ENCODE assay signal across 8 mouse cellular contexts in genomic region chr9:44454132-44454890, GRCm38 (mm10). TPM values are rescaled to one million over a fixed set of nuclear protein-coding genes. Genes with fewer than 3 reads are reported as not detected.
DNase-seq lines count a peak whose midpoint lies in the region; ATAC-seq lines count a peak whose summit lies in the region.

No protein-coding gene starts in this region.

- peaks cover 47% of the 10 kb centered on the region for H3K27me3 ChIP-seq in embryonic facial prominence, embryonic 10.5 days (replicated peaks; ENCODE audit: low read depth, poor library complexity, severe bottlenecking)
- peaks cover 60% of the 10 kb centered on the region for H3K27me3 ChIP-seq in limb, embryonic 10.5 days (ENCODE audit: low read depth, poor library complexity, severe bottlenecking)
- peaks cover 19% of the 10 kb centered on the region for H3K27me3 ChIP-seq in midbrain, embryonic 12.5 days

- no peak overlapping the region for H3K4me3 ChIP-seq in embryonic facial prominence, embryonic 10.5 days
- H3K4me3 ChIP-seq in limb, embryonic 10.5 days, result 0 out of 2 replicates have a peak overlapping the region, but pooled peaks have one; percentile 1
- H3K4me3 ChIP-seq in midbrain, embryonic 12.5 days, result no peak overlapping the region

- no peaks in the 10 kb centered on the region for H3K36me3 ChIP-seq in embryonic facial prominence, embryonic 10.5 days (replicated peaks)
- H3K36me3 ChIP-seq in limb, embryonic 10.5 days, result no peaks in the 10 kb centered on the region
- no peaks in the 10 kb centered on the region for H3K36me3 ChIP-seq in midbrain, embryonic 12.5 days

- peak overlapping the region; percentile 32 for H3K27ac ChIP-seq in embryonic facial prominence, embryonic 10.5 days (replicated peaks)
- no peak overlapping the region; the same call in 1 of the 2 replicates for H3K27ac ChIP-seq in limb, embryonic 10.5 days
- H3K27ac ChIP-seq in midbrain, embryonic 12.5 days (replicated peaks), result no peak overlapping the region

- H3K4me1 ChIP-seq in embryonic facial prominence, embryonic 10.5 days, result peaks cover 38% of the 10 kb centered on the region
- H3K4me1 ChIP-seq in limb, embryonic 10.5 days, result peaks cover 20% of the 10 kb centered on the region
- peaks cover 33% of the 10 kb centered on the region for H3K4me1 ChIP-seq in midbrain, embryonic 12.5 days

- WGBS in embryonic facial prominence, embryonic 10.5 days, result 4% methylated on average over 14 of the region's 14 CpGs
- 10% methylated on average over 14 of the region's 14 CpGs for WGBS in limb, embryonic 10.5 days
- WGBS in midbrain, embryonic 12.5 days, result 8% methylated on average over 14 of the region's 14 CpGs

- ATAC-seq in midbrain, embryonic 12.5 days (ENCODE audit: low FRiP score, low read depth), result peak; percentile 56; the same call in 1 of the 2 replicates
- no peak for ATAC-seq in activated CD4-positive, CD25-positive, alpha-beta regulatory T cell, adult 4 months

- H3K9me3 ChIP-seq in embryonic facial prominence, embryonic 10.5 days, result no peaks in the 10 kb centered on the region
- H3K9me3 ChIP-seq in limb, embryonic 10.5 days (replicated peaks), result no peaks in the 10 kb centered on the region
- H3K9me3 ChIP-seq in midbrain, embryonic 12.5 days, result no peaks in the 10 kb centered on the region

- 0 out of 2 replicates have a peak overlapping the region, but pooled peaks have one; percentile 2 for H3K4me2 ChIP-seq in midbrain, embryonic 12.5 days (replicated peaks)

- no peak overlapping the region; the same call in 1 of the 2 replicates for H3K9ac ChIP-seq in midbrain, embryonic 12.5 days (replicated peaks)

- DNase-seq in adrenal gland, postnatal 14 days, result peak; percentile 90
- peak; percentile 86 for DNase-seq in embryonic facial prominence, embryonic 10.5 days (ENCODE audit: low spot score)
- DNase-seq in heart, adult 18-20 months, result peak; percentile 79 to 94
- DNase-seq in kidney, adult 11 months, result peak; percentile 63
- peak; percentile 93 for DNase-seq in limb, embryonic 10.5 days (ENCODE audit: low spot score)
- DNase-seq in skeletal muscle tissue, adult 2 months (ENCODE audit: low read depth, low spot score), result peak; percentile 76

RNA-seq across cellular contexts. Expression of gene Upk2, which starts 0.5 kb away (rescaled TPM):
- total RNA-seq in adrenal gland, postnatal 14 days (2021), result not detected in 2 replicates
- polyA plus RNA-seq in embryonic facial prominence, embryonic 10.5 days (2016; fragmentation: Nextera tagmentation; extraction: Ambion mirVana), result 0.41 and 0.59 TPM in 2 replicates
- total RNA-seq in heart, adult 18-20 months (2021), result not detected
- polyA plus RNA-seq in limb, embryonic 10.5 days (2016; fragmentation: Nextera tagmentation; extraction: Ambion mirVana), result 0.36 TPM in 1 of 2 replicates, not detected in the other
- not detected in 2 replicates for polyA plus RNA-seq in midbrain, embryonic 12.5 days (2016; fragmentation: Nextera tagmentation; extraction: Ambion mirVana)
- not detected for polyA plus RNA-seq in activated CD4-positive, CD25-positive, alpha-beta regulatory T cell, adult 4 months (2017; shearing (Covaris generic))

RNA-seq across cellular contexts. Expression of gene Foxr1, which starts 13.4 kb away (rescaled TPM):
- total RNA-seq in adrenal gland, postnatal 14 days (2021), result not detected in 2 replicates
- not detected in 2 replicates for polyA plus RNA-seq in embryonic facial prominence, embryonic 10.5 days (2016; fragmentation: Nextera tagmentation; extraction: Ambion mirVana)
- not detected for total RNA-seq in heart, adult 18-20 months (2021)
- not detected in 2 replicates for polyA plus RNA-seq in limb, embryonic 10.5 days (2016; fragmentation: Nextera tagmentation; extraction: Ambion mirVana)
- not detected in 2 replicates for polyA plus RNA-seq in midbrain, embryonic 12.5 days (2016; fragmentation: Nextera tagmentation; extraction: Ambion mirVana)
- under 1 TPM in 1 of 2 experiments, not detected in 1; 0.45 TPM for polyA plus RNA-seq in activated CD4-positive, CD25-positive, alpha-beta regulatory T cell, adult 4 months (2017; shearing (Covaris generic))

RNA-seq across cellular contexts. Expression of gene Bcl9l, which starts 28.3 kb away (rescaled TPM):
- 59.3 and 61.7 TPM in 2 replicates for total RNA-seq in adrenal gland, postnatal 14 days (2021)
- 7.4 and 7.7 TPM in 2 replicates for polyA plus RNA-seq in embryonic facial prominence, embryonic 10.5 days (2016; fragmentation: Nextera tagmentation; extraction: Ambion mirVana)
- 10 to 100 TPM; 36.2 to 41.7 TPM for total RNA-seq in heart, adult 18-20 months (2021)
- polyA plus RNA-seq in limb, embryonic 10.5 days (2016; fragmentation: Nextera tagmentation; extraction: Ambion mirVana), result 9.0 and 12.1 TPM in 2 replicates
- 10.2 and 10.4 TPM in 2 replicates for polyA plus RNA-seq in midbrain, embryonic 12.5 days (2016; fragmentation: Nextera tagmentation; extraction: Ambion mirVana)
- 10 to 100 TPM; 13.2 to 15.2 TPM for polyA plus RNA-seq in activated CD4-positive, CD25-positive, alpha-beta regulatory T cell, adult 4 months (2017; shearing (Covaris generic))

RNA-seq across cellular contexts. Expression of gene Ccdc84, which starts 35.9 kb away (rescaled TPM):
- 17.1 and 21.5 TPM in 2 replicates for total RNA-seq in adrenal gland, postnatal 14 days (2021)
- polyA plus RNA-seq in embryonic facial prominence, embryonic 10.5 days (2016; fragmentation: Nextera tagmentation; extraction: Ambion mirVana), result 21.6 and 28.4 TPM in 2 replicates
- total RNA-seq in heart, adult 18-20 months (2021), result 1 to 10 TPM; 5.0 to 6.0 TPM
- 23.1 and 24.3 TPM in 2 replicates for polyA plus RNA-seq in limb, embryonic 10.5 days (2016; fragmentation: Nextera tagmentation; extraction: Ambion mirVana)
- 31.9 and 33.2 TPM in 2 replicates for polyA plus RNA-seq in midbrain, embryonic 12.5 days (2016; fragmentation: Nextera tagmentation; extraction: Ambion mirVana)
- 10 to 100 TPM; 20.3 to 27.3 TPM for polyA plus RNA-seq in activated CD4-positive, CD25-positive, alpha-beta regulatory T cell, adult 4 months (2017; shearing (Covaris generic))

RNA-seq across cellular contexts. Expression of gene Trappc4, which starts 46.9 kb away (rescaled TPM):
- total RNA-seq in adrenal gland, postnatal 14 days (2021), result 60.4 and 66.1 TPM in 2 replicates
- polyA plus RNA-seq in embryonic facial prominence, embryonic 10.5 days (2016; fragmentation: Nextera tagmentation; extraction: Ambion mirVana), result 178 and 179 TPM in 2 replicates
- total RNA-seq in heart, adult 18-20 months (2021), result 10 to 100 TPM; 42.0 to 43.6 TPM
- polyA plus RNA-seq in limb, embryonic 10.5 days (2016; fragmentation: Nextera tagmentation; extraction: Ambion mirVana), result 158 and 166 TPM in 2 replicates
- polyA plus RNA-seq in midbrain, embryonic 12.5 days (2016; fragmentation: Nextera tagmentation; extraction: Ambion mirVana), result 269 and 272 TPM in 2 replicates
- 100 to 1,000 TPM; 119 to 162 TPM for polyA plus RNA-seq in activated CD4-positive, CD25-positive, alpha-beta regulatory T cell, adult 4 months (2017; shearing (Covaris generic))
